Mouse (Mus musculus): ENCODE data around the gene Spout1.

Gene Spout1

GRCm38 (mm10) chr2:30177700-30178675 lies at the start of gene Spout1:
Spout1 (minus strand) TSS chr2:30178459.
- peak; percentile 95 for DNase-seq (ENCODE audit: low read depth, low spot score)

GRCm38 (mm10) chr2:30216293-30216692 lies 38.0 kb upstream of the Spout1 start:
- DNase-seq (ENCODE audit: low read depth, low spot score), result no peak

DNA sequence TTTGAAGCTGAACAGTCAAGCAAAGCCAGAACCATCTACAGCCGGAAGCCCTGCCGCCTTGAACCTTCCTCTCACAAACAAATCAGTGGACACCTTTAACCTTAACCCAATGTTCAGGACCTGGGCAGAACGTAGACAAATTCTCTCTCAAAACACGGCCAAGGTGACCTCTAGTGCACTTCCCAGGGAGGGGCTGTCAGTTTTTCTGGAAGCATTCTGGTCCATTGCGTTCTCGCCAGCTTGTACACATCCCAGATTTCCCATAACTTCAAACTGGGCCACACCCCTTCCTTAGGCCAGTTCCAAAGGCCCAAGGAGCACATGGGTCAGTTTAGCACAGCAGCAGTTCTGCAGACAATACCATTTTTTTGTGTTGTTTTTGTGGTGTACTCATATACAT lies 37.2 kb upstream of the Spout1 start:
- DNase-seq (ENCODE audit: low read depth, low spot score), result no peak

DNA sequence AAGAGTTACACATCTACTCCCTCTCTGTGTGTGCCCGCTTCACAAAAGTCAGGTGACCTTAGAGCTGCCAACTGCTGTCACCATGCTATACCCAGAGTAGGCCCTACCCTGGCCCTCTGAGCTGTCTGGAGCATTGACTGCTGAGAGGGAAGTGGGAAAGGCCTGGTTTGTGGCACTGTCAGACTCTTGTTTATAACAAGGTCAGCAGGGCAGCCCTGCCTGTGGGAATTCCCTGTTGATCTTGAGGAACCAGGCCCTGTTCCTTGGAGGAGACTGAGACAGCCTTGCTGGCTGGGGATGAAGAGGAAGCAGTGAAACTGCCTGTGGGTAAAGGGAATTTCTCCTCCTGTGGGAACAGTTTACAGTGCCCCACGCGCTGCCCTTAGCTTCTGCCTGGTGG lies 36.5 kb upstream of the Spout1 start:
- DNase-seq (ENCODE audit: low read depth, low spot score), result no peak

DNA sequence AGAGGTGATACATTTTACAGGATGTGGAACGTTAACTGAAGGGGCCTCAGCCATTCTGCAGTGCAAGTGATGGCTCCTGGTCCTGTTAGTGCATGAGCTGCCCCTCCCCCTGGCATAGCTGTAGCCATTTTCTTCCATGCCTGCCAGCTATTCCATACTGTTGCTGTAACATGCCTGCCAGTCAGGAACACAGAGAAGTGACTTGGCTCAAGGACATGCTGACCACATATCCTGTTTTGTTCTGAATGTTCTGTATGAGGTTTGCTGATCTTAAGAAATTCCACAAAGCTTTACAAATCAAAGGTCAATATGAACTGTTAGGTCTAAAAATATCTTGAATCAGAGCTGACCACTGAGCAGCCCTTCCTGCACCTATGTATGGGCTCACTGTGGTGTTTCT lies 34.7 kb upstream of the Spout1 start:
- DNase-seq (ENCODE audit: low read depth, low spot score), result no peak

- DNase-seq (ENCODE audit: low read depth, low spot score), result no peak
Observed at GRCm38 (mm10) chr2:30212169-30212545, 33.9 kb upstream of the Spout1 start.

DNA sequence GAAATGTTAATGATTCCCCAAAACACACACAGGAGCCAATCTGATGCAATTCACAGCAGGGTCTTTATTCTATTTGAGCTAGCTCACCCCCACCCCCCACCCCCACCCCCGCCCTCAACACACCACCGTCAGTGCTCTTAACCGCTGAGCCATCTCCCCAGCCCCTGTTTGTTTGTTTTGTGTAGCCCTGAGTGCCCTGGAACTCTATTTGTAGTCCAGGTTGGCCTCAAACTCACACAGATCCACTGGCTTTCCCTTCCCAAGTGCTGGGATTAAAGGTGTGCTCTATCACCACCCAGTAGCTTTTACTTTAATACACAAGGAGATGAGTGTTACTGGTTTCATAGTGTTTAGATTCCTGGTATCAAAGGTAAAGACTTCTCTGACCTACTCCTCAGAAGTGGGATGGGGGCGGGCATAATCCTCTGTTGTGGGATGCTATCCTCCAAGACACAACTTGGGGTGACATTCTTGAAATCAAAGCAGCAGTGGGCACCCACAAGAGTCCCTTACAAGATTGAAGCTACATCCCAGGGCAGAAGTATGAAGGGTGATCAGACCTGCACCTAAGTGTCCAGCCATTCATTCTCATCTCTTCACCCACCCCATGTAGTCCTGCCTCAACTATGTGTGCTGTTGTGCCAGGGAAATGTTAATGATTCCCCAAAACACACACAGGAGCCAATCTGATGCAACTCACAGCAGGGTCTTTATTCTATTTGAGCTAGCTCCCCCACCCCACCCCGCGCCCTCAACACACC lies 33.3 kb upstream of the Spout1 start:
- no peak for DNase-seq (ENCODE audit: low read depth, low spot score)

GRCm38 (mm10) chr2:30207886-30208285 lies 29.6 kb upstream of the Spout1 start:
- no peak for DNase-seq (ENCODE audit: low read depth, low spot score)

GRCm38 (mm10) chr2:30207401-30207800 lies 29.1 kb upstream of the Spout1 start:
- no peak for DNase-seq (ENCODE audit: low read depth, low spot score)

GRCm38 (mm10) chr2:30205629-30206357 lies 27.5 kb upstream of the Spout1 start, which contains the start of gene Kyat1:
Kyat1 (minus strand) TSS chr2:30205847.
- DNase-seq (ENCODE audit: low read depth, low spot score), result peak; percentile 89

DNA sequence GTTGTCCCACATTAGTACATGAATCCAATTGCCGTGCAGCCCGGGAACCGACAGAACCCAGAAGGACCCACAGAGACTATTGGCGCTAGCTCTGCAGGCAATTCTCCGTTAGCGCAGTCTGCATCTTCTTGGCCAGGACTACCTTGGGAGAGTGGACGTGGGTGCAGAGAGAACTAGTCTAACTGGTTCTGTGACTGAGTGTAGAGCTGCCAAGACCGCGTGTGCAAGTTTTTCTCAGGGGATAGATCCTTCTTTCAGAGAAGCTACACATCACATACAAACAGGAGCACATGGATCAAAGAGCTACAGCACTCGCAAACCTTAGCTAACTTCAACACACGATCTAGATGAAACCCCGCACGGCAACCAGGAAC lies 27.0 kb upstream of the Spout1 start:
- no peak for DNase-seq (ENCODE audit: low read depth, low spot score)

DNA sequence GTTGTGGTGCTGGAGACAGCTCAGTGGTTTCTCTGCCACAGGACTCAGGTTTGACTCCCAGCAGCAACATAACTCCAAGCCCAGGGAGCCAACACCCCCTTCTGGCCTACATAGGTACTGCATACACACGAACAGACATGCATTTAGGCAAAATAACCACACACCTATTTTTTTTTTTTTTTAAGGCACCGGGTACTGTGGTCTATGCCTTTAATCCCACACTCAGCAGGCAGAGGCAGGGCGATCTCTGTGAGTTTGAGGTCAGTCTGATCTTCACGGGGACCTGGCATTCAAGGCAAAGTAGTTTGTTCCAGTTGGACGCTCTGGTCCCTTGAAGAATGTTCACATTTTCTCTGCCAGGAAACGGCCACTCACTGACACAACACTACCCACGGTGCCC lies 25.2 kb upstream of the Spout1 start:
- no peak for DNase-seq (ENCODE audit: low read depth, low spot score)

GRCm38 (mm10) chr2:30200388-30200925 lies 22.2 kb upstream of the Spout1 start:
- DNase-seq (ENCODE audit: low read depth, low spot score), result no peak

DNA sequence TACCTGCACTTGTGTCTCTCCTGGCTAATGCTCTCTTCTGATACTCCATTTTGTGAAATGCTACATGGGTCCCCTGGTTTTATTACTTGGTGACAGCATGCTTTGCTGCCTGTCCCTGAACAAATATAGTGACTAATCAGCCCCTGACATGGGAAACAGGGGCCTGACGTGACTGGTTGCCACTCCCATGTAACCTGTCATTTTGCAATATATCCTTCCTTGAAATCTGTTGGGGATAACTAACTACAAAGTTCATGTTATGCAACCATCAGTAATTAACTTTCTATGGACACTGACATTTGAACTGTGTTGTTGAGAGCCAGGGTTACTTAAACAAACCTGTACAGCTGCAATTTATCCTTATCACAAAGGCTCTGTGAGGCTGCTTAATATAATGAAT lies 21.7 kb upstream of the Spout1 start:
- DNase-seq (ENCODE audit: low read depth, low spot score), result no peak

GRCm38 (mm10) chr2:30198021-30198420 lies 19.8 kb upstream of the Spout1 start:
- no peak for DNase-seq (ENCODE audit: low read depth, low spot score)

GRCm38 (mm10) chr2:30194656-30195055 lies 16.4 kb upstream of the Spout1 start:
- no peak for DNase-seq (ENCODE audit: low read depth, low spot score)

- DNase-seq (ENCODE audit: low read depth, low spot score), result no peak
Observed at GRCm38 (mm10) chr2:30191790-30192580, 13.7 kb upstream of the Spout1 start.

- DNase-seq (ENCODE audit: low read depth, low spot score), result no peak
Observed at GRCm38 (mm10) chr2:30185681-30186080, 7.4 kb upstream of the Spout1 start.

DNA sequence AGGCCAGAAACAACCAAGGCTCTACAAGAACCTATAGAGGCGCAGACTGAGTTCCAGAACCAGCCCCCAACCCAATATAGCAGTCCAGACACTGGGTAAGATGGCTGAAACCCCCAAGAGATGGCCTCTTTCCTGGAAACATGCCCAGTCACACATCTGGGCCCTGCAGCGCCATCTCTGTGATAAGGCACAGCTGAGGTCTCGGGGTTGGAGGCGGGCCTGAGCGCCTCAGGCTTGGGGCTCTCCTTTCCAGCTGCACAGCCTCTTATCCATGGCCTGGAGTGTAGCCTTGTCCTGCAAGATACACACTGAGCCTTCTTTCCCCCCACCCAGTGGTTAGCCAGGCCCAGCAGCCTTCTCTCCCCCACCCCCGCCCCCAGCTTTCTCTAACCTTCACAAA lies 7.0 kb upstream of the Spout1 start:
- DNase-seq (ENCODE audit: low read depth, low spot score), result no peak

- DNase-seq (ENCODE audit: low read depth, low spot score), result no peak
Observed at GRCm38 (mm10) chr2:30183721-30184120, 5.5 kb upstream of the Spout1 start.

GRCm38 (mm10) chr2:30182424-30182823 lies 4.2 kb upstream of the Spout1 start:
- no peak for DNase-seq (ENCODE audit: low read depth, low spot score)

Measured in embryo, embryonic 11.5 days (tissue).